Mouse (Mus musculus): Measurements from ENCODE around the gene Gm11099. TPM values are rescaled to one million over a fixed set of nuclear protein-coding genes. Genes with fewer than 3 reads are reported as not detected.

Gene Gm11099
- polyA plus RNA-seq (2012; rRNA removed) = not detected in 2 replicates

- no peak for DNase-seq (ENCODE audit: low spot score)
These were observed at the start of gene Gm11099 for GRCm38 (mm10) chr2:58859134-58859533. TSS of gene Gm11099 (plus strand) at chr2:58859434.

- DNase-seq (ENCODE audit: low spot score) = no peak
These were observed 46.3 kb upstream of the Gm11099 start for GRCm38 (mm10) chr2:58812941-58813340.

GRCm38 (mm10) chr2:58828910-58829600 lies 30.2 kb upstream of the Gm11099 start:
- DNase-seq (ENCODE audit: low spot score) = no peak

GRCm38 (mm10) chr2:58829981-58830742 lies 29.1 kb upstream of the Gm11099 start:
- DNase-seq (ENCODE audit: low spot score) = no peak

GRCm38 (mm10) chr2:58832253-58832980 lies 26.8 kb upstream of the Gm11099 start:
- DNase-seq (ENCODE audit: low spot score) = no peak

- no peak for DNase-seq (ENCODE audit: low spot score)
These were observed 18.2 kb upstream of the Gm11099 start for GRCm38 (mm10) chr2:58841021-58841420.

GRCm38 (mm10) chr2:58842443-58842842 lies 16.8 kb upstream of the Gm11099 start:
- no peak for DNase-seq (ENCODE audit: low spot score)

- no peak for DNase-seq (ENCODE audit: low spot score)
These were observed 14.7 kb upstream of the Gm11099 start for GRCm38 (mm10) chr2:58844499-58844898.

GRCm38 (mm10) chr2:58879876-58880275 lies 20.6 kb downstream of the Gm11099 start:
- no peak for DNase-seq (ENCODE audit: low spot score)

GRCm38 (mm10) chr2:58905057-58905456 lies 45.8 kb downstream of the Gm11099 start:
- no peak for DNase-seq (ENCODE audit: low spot score)

- DNase-seq (ENCODE audit: low spot score) = no peak
These were observed 47.7 kb downstream of the Gm11099 start for GRCm38 (mm10) chr2:58906814-58907516.

- DNase-seq (ENCODE audit: low spot score) = no peak
These were observed 53.1 kb downstream of the Gm11099 start for GRCm38 (mm10) chr2:58912339-58912738.

- no peak for DNase-seq (ENCODE audit: low spot score)
These were observed 59.1 kb downstream of the Gm11099 start for GRCm38 (mm10) chr2:58918351-58918750.

GRCm38 (mm10) chr2:58925551-58925950 lies 66.3 kb downstream of the Gm11099 start:
- DNase-seq (ENCODE audit: low spot score) = no peak

GRCm38 (mm10) chr2:58941361-58941760 lies 82.1 kb downstream of the Gm11099 start:
- no peak for DNase-seq (ENCODE audit: low spot score)

GRCm38 (mm10) chr2:58948796-58949195 lies 89.6 kb downstream of the Gm11099 start:
- DNase-seq (ENCODE audit: low spot score) = no peak

- no peak for DNase-seq (ENCODE audit: low spot score)
These were observed 92.9 kb downstream of the Gm11099 start for GRCm38 (mm10) chr2:58952101-58952500.

GRCm38 (mm10) chr2:58956351-58956750 lies 97.1 kb downstream of the Gm11099 start:
- DNase-seq (ENCODE audit: low spot score) = no peak

- no peak for DNase-seq (ENCODE audit: low spot score)
These were observed 97.6 kb downstream of the Gm11099 start for GRCm38 (mm10) chr2:58956770-58957300.

Measured in urinary bladder, adult 2 months (tissue).